Mouse (Mus musculus) midbrain, embryonic 15.5 days (tissue): Measurements from ENCODE around the gene Psmb7. TPM values are rescaled to one million over a fixed set of nuclear protein-coding genes. Genes with fewer than 3 reads are reported as not detected.

ENCODE experiments used
- ATAC-seq: fragments of 200-750 bp; cut with Nextera tagmentation; replicated peaks from 2 replicates; pipeline ENCODE4 v1.8.0; 2017; ENCODE audit warnings: moderate TSS enrichment
- H3K27ac ChIP-seq: fragments of 300-500 bp; sonication (generic); 2 replicates; pipeline ENCODE4 v1.5.1; 2015; ENCODE audit warnings: mild to moderate bottlenecking, inconsistent platforms
- H3K27me3 ChIP-seq: fragments of 300-500 bp; sonication (generic); replicated peaks from 2 replicates; pipeline ENCODE4 v1.6.1; 2015; ENCODE audit warnings: inconsistent platforms
- H3K36me3 ChIP-seq: fragments of 300-500 bp; sonication (generic); replicated peaks from 2 replicates; pipeline ENCODE4 v1.6.1; 2015; ENCODE audit warnings: inconsistent platforms
- H3K4me1 ChIP-seq: fragments of 300-500 bp; sonication (generic); 2 replicates; pipeline ENCODE4 v1.6.1; 2015; ENCODE audit warnings: inconsistent platforms
- H3K4me2 ChIP-seq: fragments of 300-500 bp; sonication (generic); 2 replicates; pipeline ENCODE4 v1.6.1; 2015; ENCODE audit warnings: inconsistent platforms, mild to moderate bottlenecking, moderate library complexity
- H3K4me3 ChIP-seq: fragments of 300-500 bp; sonication (generic); 2 replicates; pipeline ENCODE4 v1.5.1; 2015; ENCODE audit warnings: mild to moderate bottlenecking, inconsistent platforms
- H3K9ac ChIP-seq: fragments of 300-500 bp; sonication (generic); 2 replicates; pipeline ENCODE4 v1.6.1; 2015; ENCODE audit warnings: mild to moderate bottlenecking, inconsistent platforms
- H3K9me3 ChIP-seq: fragments of 300-500 bp; sonication (generic); 2 replicates; pipeline ENCODE4 v1.6.1; 2016; ENCODE audit warnings: inconsistent platforms
- WGBS: fragments of 180-500 bp; shearing (Covaris S2); methylation state at CpG from one replicate; pipeline ENCODE4 v1.1.7; 2015; ENCODE audit warnings: mixed read lengths; 5-methylcytosine and 5-hydroxymethylcytosine counted together
- polyA plus RNA-seq: library from polyadenylated mRNA; unstranded; fragments of >200 nt; fragmentation: Nextera tagmentation; extraction: Ambion mirVana; gene quantifications from 2 replicates; pipeline ENCODE4 v1.2.1, GENCODE M21; 2015

The Psmb7 gene
- polyA plus RNA-seq, 1 experiment from 2014 or later = 260 TPM

DNA sequence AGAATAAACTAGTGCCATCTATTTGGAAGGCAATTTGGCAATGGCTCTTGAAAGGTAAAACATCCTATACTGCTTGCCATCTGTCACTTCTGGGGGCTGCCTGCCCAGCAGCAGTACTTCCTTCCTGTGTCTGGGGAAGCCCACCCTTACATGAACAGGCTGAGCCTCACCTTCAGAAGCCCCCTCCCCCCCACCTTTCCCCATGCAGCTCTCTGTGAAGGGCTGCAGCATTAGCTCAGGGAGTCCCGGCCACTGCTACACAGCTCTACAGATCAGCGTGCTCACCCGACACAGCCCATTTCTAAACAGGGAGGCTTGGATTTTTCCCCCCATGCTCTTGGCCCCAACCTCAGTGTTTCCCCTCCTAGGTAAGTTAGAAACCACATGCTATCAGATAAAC is 14.4 kb downstream of the Psmb7 start:
- 91% methylated on average over 3 of the region's 3 CpGs for WGBS
- peaks cover 32% of the 10 kb centered on the region for H3K36me3 ChIP-seq

GRCm38 (mm10) chr2:38628801-38629200 is 15.1 kb downstream of the Psmb7 start:
- Histone ChIP-seq H3K27ac (no peak overlapping the region), H3K4me3 (no peak overlapping the region), H3K36me3 (peaks cover 30% of the 10 kb centered on the region), H3K4me1 (no peaks in the 10 kb centered on the region), H3K4me2 (no peak overlapping the region), H3K9ac (no peak overlapping the region), H3K27me3 (no peaks in the 10 kb centered on the region), H3K9me3 (no peaks in the 10 kb centered on the region)
- 89% methylated on average over 4 of the region's 4 CpGs for WGBS
- ATAC-seq = no peak

More for the DNA sequence above, 14.4 kb downstream of the Psmb7 start:
- no peaks in the 10 kb centered on the region for H3K4me1 ChIP-seq
- H3K27ac ChIP-seq = no peak overlapping the region
- H3K9me3 ChIP-seq = no peaks in the 10 kb centered on the region
- no peak overlapping the region for H3K9ac ChIP-seq
- no peak overlapping the region for H3K4me2 ChIP-seq
- H3K27me3 ChIP-seq = no peaks in the 10 kb centered on the region
- H3K4me3 ChIP-seq = no peak overlapping the region
- no peak for ATAC-seq

DNA sequence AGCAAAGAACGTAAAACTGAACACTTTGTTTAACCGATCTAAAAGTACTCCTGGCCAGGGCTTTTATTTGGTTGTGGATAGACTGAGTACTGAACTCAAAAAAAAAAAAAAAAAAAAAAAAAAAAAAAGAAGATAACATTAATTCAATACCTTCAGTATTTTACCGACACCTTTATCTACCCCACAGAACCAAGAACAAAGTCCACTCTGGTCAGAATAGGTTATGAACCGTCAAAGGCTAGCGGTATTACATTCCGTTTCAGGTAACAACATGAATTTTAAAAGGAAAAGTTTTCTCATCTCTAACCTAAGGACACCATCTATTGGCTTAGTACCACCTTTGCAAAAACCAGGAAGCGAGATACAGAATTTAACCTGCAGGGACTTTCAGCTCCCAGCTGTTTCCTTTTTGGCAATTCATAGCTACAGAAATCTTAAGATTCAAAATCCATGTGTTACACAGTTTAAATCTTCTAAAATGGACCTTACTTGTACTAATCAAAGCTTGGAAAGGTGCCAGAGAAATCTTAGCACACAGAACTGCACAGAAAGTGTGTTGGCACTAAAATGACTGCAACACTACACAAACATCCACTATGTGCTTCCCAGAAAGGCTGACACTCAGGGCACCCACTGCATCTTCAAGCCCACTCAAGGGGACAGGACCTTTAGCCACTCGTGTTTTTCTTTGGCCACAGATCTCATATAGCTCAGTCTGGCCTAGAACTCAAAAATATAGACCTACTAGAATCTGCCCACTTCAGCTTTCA is 19.9 kb downstream of the Psmb7 start:
- Histone ChIP-seq H3K9me3 (no peaks in the 10 kb centered on the region), H3K4me2 (no peak overlapping the region), H3K27me3 (no peaks in the 10 kb centered on the region), H3K27ac (no peak overlapping the region), H3K4me3 (no peak overlapping the region), H3K36me3 (peaks cover 4% of the 10 kb centered on the region; the same call in 1 of the 2 replicates), H3K9ac (no peak overlapping the region), H3K4me1 (peaks cover 18% of the 10 kb centered on the region)
- no peak for ATAC-seq
- WGBS = 83% methylated on average over 8 of the region's 8 CpGs

- WGBS = 87% methylated on average over 3 of the region's 3 CpGs
- Histone ChIP-seq H3K9me3 (no peaks in the 10 kb centered on the region), H3K27ac (no peak overlapping the region), H3K27me3 (no peaks in the 10 kb centered on the region), H3K4me3 (no peak overlapping the region), H3K4me1 (peaks cover 18% of the 10 kb centered on the region), H3K36me3 (no peaks in the 10 kb centered on the region), H3K9ac (no peak overlapping the region), H3K4me2 (no peak overlapping the region)
- ATAC-seq = no peak
Observed at GRCm38 (mm10) chr2:38623411-38623810, 20.5 kb downstream of the Psmb7 start.

GRCm38 (mm10) chr2:38621610-38622021 is 22.3 kb downstream of the Psmb7 start:
- Histone ChIP-seq H3K27me3 (no peaks in the 10 kb centered on the region), H3K9me3 (no peaks in the 10 kb centered on the region), H3K36me3 (no peaks in the 10 kb centered on the region), H3K27ac (peak overlapping the region; percentile 64), H3K4me1 (peaks cover 29% of the 10 kb centered on the region), H3K4me3 (no peak overlapping the region), H3K9ac (no peak overlapping the region), H3K4me2 (no peak overlapping the region)
- WGBS = 25% methylated on average over 6 of the region's 6 CpGs
- ATAC-seq = peak; percentile 85

- Histone ChIP-seq H3K4me2 (no peak overlapping the region), H3K27me3 (no peaks in the 10 kb centered on the region), H3K9me3 (no peaks in the 10 kb centered on the region), H3K27ac (peak overlapping the region; percentile 64; the same call in 1 of the 2 replicates), H3K4me3 (no peak overlapping the region), H3K9ac (no peak overlapping the region), H3K36me3 (no peaks in the 10 kb centered on the region), H3K4me1 (peaks cover 32% of the 10 kb centered on the region)
- ATAC-seq = 0 out of 2 replicates have a peak, but pooled peaks have one; percentile 29
- WGBS = 74% methylated on average over 4 of the region's 4 CpGs
Observed at GRCm38 (mm10) chr2:38621076-38621475, 22.8 kb downstream of the Psmb7 start.

- H3K9ac ChIP-seq = no peak overlapping the region
- H3K9me3 ChIP-seq = no peaks in the 10 kb centered on the region
- no peak overlapping the region for H3K4me3 ChIP-seq
- H3K4me1 ChIP-seq = peaks cover 45% of the 10 kb centered on the region
- H3K36me3 ChIP-seq = no peaks in the 10 kb centered on the region
- no peak overlapping the region for H3K27ac ChIP-seq
- H3K27me3 ChIP-seq = no peaks in the 10 kb centered on the region
- no peak for ATAC-seq
- H3K4me2 ChIP-seq = no peak overlapping the region
- WGBS = 81% methylated on average over 4 of the region's 4 CpGs
Observed at GRCm38 (mm10) chr2:38619777-38620176, 24.1 kb downstream of the Psmb7 start.

- no peak overlapping the region for H3K27ac ChIP-seq
- no peak overlapping the region for H3K4me2 ChIP-seq
- H3K9me3 ChIP-seq = no peaks in the 10 kb centered on the region
- H3K36me3 ChIP-seq = no peaks in the 10 kb centered on the region
- H3K27me3 ChIP-seq = no peaks in the 10 kb centered on the region
- 83% methylated on average over 5 of the region's 5 CpGs for WGBS
- H3K4me1 ChIP-seq = peaks cover 52% of the 10 kb centered on the region
- H3K4me3 ChIP-seq = no peak overlapping the region
- no peak overlapping the region for H3K9ac ChIP-seq
- no peak for ATAC-seq
Observed at GRCm38 (mm10) chr2:38616956-38617872, 26.7 kb downstream of the Psmb7 start.

DNA sequence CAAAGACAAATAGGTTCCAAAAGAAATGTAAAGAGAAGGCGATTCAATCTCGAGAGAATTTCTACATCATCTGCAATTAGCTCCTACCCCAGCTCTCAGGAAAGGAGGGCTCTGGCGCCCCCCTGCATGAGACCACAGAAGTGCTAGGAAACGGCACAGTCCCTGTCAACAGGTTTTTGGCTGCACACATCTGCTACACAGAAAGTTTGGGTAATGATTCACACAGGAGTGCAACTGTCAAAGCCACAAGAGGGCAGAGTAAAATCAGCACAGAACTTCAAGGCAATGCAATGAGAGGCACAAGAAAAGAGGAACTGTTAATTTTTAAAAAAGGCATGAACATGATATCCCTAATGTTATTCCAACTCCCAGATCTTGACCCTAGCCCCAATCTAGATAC is 27.8 kb downstream of the Psmb7 start:
- Histone ChIP-seq H3K27ac (peak overlapping the region; percentile 34), H3K36me3 (no peaks in the 10 kb centered on the region), H3K4me1 (peaks cover 42% of the 10 kb centered on the region), H3K9ac (no peak overlapping the region), H3K4me2 (no peak overlapping the region), H3K9me3 (no peaks in the 10 kb centered on the region), H3K4me3 (no peak overlapping the region), H3K27me3 (no peaks in the 10 kb centered on the region)
- no peak for ATAC-seq
- WGBS = 57% methylated on average over 4 of the region's 4 CpGs

DNA sequence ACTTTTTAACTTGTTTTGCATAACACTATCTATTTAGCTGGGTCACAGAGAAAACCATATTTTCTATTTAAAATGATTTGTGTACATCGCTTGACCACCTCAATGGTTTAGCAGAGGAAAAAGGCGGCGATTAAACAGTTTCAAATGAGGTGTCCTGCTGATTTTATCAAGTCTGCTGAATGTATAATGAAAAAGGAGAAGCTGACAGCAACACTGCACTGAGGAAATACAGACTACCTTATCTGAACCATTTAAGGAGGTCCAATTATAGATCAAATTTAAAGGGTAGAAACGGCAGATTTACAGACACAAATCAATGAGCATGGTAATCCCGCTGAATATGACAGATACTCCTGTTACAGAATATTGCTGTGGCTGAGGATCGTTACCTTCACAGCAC is 29.4 kb downstream of the Psmb7 start:
- peaks cover 44% of the 10 kb centered on the region for H3K4me1 ChIP-seq
- no peaks in the 10 kb centered on the region for H3K27me3 ChIP-seq
- H3K9me3 ChIP-seq = no peaks in the 10 kb centered on the region
- H3K4me3 ChIP-seq = no peak overlapping the region
- 0 out of 2 replicates have a peak, but pooled peaks have one; percentile 41 for ATAC-seq
- H3K9ac ChIP-seq = no peak overlapping the region
- H3K27ac ChIP-seq = peak overlapping the region; percentile 46
- no peak overlapping the region for H3K4me2 ChIP-seq
- 36% methylated on average over 6 of the region's 6 CpGs for WGBS
- H3K36me3 ChIP-seq = no peaks in the 10 kb centered on the region

DNA sequence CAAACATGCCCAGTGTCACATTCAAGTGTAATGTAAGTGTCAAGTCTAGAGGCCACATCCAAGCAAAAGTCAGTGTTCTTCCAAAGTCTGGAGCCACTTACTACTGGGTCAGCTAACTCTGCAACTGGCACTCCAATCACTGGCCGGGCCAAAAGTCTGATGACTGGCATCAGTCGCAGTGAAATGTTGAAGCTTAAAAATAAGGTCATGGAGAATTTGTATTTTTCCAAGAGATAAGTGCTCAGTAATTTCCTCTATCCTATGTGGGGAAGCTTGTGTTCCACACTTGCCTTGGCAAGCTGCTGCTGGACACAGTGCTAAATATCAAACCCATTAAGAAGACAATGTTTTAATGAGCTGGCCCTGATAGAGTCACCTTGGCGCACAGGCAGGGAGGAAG is 30.3 kb downstream of the Psmb7 start:
- WGBS = 87% methylated on average over 3 of the region's 3 CpGs
- Histone ChIP-seq H3K27me3 (no peaks in the 10 kb centered on the region), H3K27ac (no peak overlapping the region), H3K9ac (no peak overlapping the region), H3K36me3 (no peaks in the 10 kb centered on the region), H3K4me2 (no peak overlapping the region), H3K4me1 (peaks cover 53% of the 10 kb centered on the region), H3K9me3 (no peaks in the 10 kb centered on the region), H3K4me3 (no peak overlapping the region)
- ATAC-seq = no peak

GRCm38 (mm10) chr2:38612596-38612995 is 31.3 kb downstream of the Psmb7 start:
- no peak for ATAC-seq
- Histone ChIP-seq H3K9me3 (no peaks in the 10 kb centered on the region), H3K36me3 (no peaks in the 10 kb centered on the region), H3K9ac (no peak overlapping the region), H3K4me2 (no peak overlapping the region), H3K27ac (no peak overlapping the region), H3K4me1 (peaks cover 50% of the 10 kb centered on the region), H3K27me3 (no peaks in the 10 kb centered on the region), H3K4me3 (no peak overlapping the region)
- 80% methylated on average over 6 of the region's 6 CpGs for WGBS
